Mouse (Mus musculus) liver, adult (tissue): ENCODE results near the gene Smim14.

Experiments used
- GATA4 ChIP-seq: IDR thresholded peaks from 2 replicates; pipeline ENCODE4 v1.6.1; 2014; ENCODE audit warnings: mild to moderate bottlenecking, low read length; ENCODE audit not compliant: insufficient replicate concordance

Gene Smim14

GRCm38 (mm10) chr5:65489830-65490229 lies 47.2 kb downstream of the Smim14 start:
- no peak for TF ChIP-seq GATA4

GRCm38 (mm10) chr5:65488725-65489124 lies 48.3 kb downstream of the Smim14 start:
- TF ChIP-seq GATA4 = no peak

GRCm38 (mm10) chr5:65487381-65487780 lies 49.6 kb downstream of the Smim14 start:
- TF ChIP-seq GATA4 = no peak

GRCm38 (mm10) chr5:65486514-65486913 lies 50.5 kb downstream of the Smim14 start:
- no peak for TF ChIP-seq GATA4

- no peak for TF ChIP-seq GATA4
Measured at GRCm38 (mm10) chr5:65482996-65483395, 54.0 kb downstream of the Smim14 start.

GRCm38 (mm10) chr5:65480511-65480910 lies 56.5 kb downstream of the Smim14 start:
- TF ChIP-seq GATA4 = peak; percentile 64; the same call in 1 of the 2 replicates

- TF ChIP-seq GATA4 = no peak
Measured at GRCm38 (mm10) chr5:65479681-65480445, 57.1 kb downstream of the Smim14 start.

- TF ChIP-seq GATA4 = no peak
Measured at GRCm38 (mm10) chr5:65478224-65478623, 58.8 kb downstream of the Smim14 start.

- TF ChIP-seq GATA4 = no peak
Measured at GRCm38 (mm10) chr5:65475806-65476205, 61.2 kb downstream of the Smim14 start.

- TF ChIP-seq GATA4 = no peak
Measured at GRCm38 (mm10) chr5:65469766-65470165, 67.2 kb downstream of the Smim14 start.

- TF ChIP-seq GATA4 = no peak
Measured at GRCm38 (mm10) chr5:65466911-65467310, 70.1 kb downstream of the Smim14 start.

GRCm38 (mm10) chr5:65460361-65460760 lies 76.6 kb downstream of the Smim14 start:
- no peak for TF ChIP-seq GATA4

GRCm38 (mm10) chr5:65459454-65459853 lies 77.5 kb downstream of the Smim14 start:
- TF ChIP-seq GATA4 = no peak

GRCm38 (mm10) chr5:65457846-65458245 lies 79.1 kb downstream of the Smim14 start:
- no peak for TF ChIP-seq GATA4

- TF ChIP-seq GATA4 = no peak
Measured at GRCm38 (mm10) chr5:65457086-65457827, 79.7 kb downstream of the Smim14 start.

- no peak for TF ChIP-seq GATA4
Measured at GRCm38 (mm10) chr5:65454771-65455170, 82.2 kb downstream of the Smim14 start.
